Mouse (Mus musculus) retina, postnatal 7 days (tissue): ENCODE results near the gene Ctnnbl1.
A peak's percentile ranks its signal among the peaks of the same experiment; 100 is the strongest.

Experiments used
- DNase-seq: peaks from one replicate; pipeline ENCODE4 v3.0.0-alpha.2; 2012; ENCODE audit warnings: low read depth, low spot score

The Ctnnbl1 gene

GRCm38 (mm10) chr2:157736854-157737850 lies at the start of gene Ctnnbl1:
Ctnnbl1 (plus strand) TSS chr2:157737401.
- DNase-seq = peak; percentile 99

GRCm38 (mm10) chr2:157687506-157687905 lies 49.7 kb upstream of the Ctnnbl1 start:
- no peak for DNase-seq

- DNase-seq = no peak
Observed at GRCm38 (mm10) chr2:157691266-157692105, 45.7 kb upstream of the Ctnnbl1 start.

GRCm38 (mm10) chr2:157692365-157692932 lies 44.8 kb upstream of the Ctnnbl1 start:
- no peak for DNase-seq

- DNase-seq = no peak
Observed at GRCm38 (mm10) chr2:157693576-157693975, 43.6 kb upstream of the Ctnnbl1 start.

GRCm38 (mm10) chr2:157696297-157696731 lies 40.9 kb upstream of the Ctnnbl1 start:
- peak; percentile 56 for DNase-seq

GRCm38 (mm10) chr2:157703155-157703554 lies 34.0 kb upstream of the Ctnnbl1 start:
- no peak for DNase-seq

- peak; percentile 23 for DNase-seq
Observed at GRCm38 (mm10) chr2:157704991-157705776, 32.0 kb upstream of the Ctnnbl1 start.

GRCm38 (mm10) chr2:157705777-157706158 lies 31.4 kb upstream of the Ctnnbl1 start:
- DNase-seq = no peak

GRCm38 (mm10) chr2:157707191-157707923 lies 29.8 kb upstream of the Ctnnbl1 start:
- no peak for DNase-seq

- DNase-seq = no peak
Observed at GRCm38 (mm10) chr2:157712677-157713076, 24.5 kb upstream of the Ctnnbl1 start.

- no peak for DNase-seq
Observed at GRCm38 (mm10) chr2:157715586-157716191, 21.5 kb upstream of the Ctnnbl1 start.

GRCm38 (mm10) chr2:157718441-157718840 lies 18.8 kb upstream of the Ctnnbl1 start:
- no peak for DNase-seq

- DNase-seq = peak; percentile 4
Observed at GRCm38 (mm10) chr2:157723883-157724573, 13.2 kb upstream of the Ctnnbl1 start.

- DNase-seq = no peak
Observed at GRCm38 (mm10) chr2:157724574-157724914, 12.7 kb upstream of the Ctnnbl1 start.

GRCm38 (mm10) chr2:157744619-157745018 lies 7.4 kb downstream of the Ctnnbl1 start:
- DNase-seq = no peak

GRCm38 (mm10) chr2:157745735-157746134 lies 8.5 kb downstream of the Ctnnbl1 start:
- DNase-seq = no peak

GRCm38 (mm10) chr2:157746558-157746957 lies 9.4 kb downstream of the Ctnnbl1 start:
- DNase-seq = no peak

GRCm38 (mm10) chr2:157747989-157748388 lies 10.8 kb downstream of the Ctnnbl1 start:
- DNase-seq = no peak
